15 mouse cellular contexts compared by ENCODE assay signal in genomic region chr10:86124115-86124514, GRCm38 (mm10).
DNase-seq lines count a peak whose midpoint lies in the region; ATAC-seq and TF ChIP-seq lines count a peak whose summit lies in the region.
"Had no signal": no experiment of that assay in that cellular context is flagged by ENCODE, and none has a peak within 500 bp of the region (broad histone marks: within the 10 kb centered on the region; RNA-seq: fewer than 3 reads in every experiment).

No protein-coding gene starts in this region.

- 69% methylated on average over 4 of the region's 4 CpGs for WGBS in liver, adult 2 months
- 45% methylated on average over 4 of the region's 4 CpGs for WGBS in liver, embryonic 12.5 days (ENCODE audit: insufficient replicate concordance)

- TF ChIP-seq CTCF in liver, adult 2 months (IDR thresholded peaks at IDR 0.05; ENCODE audit: low read depth, low read length), result no peak

- H3K36me3 ChIP-seq in liver, adult 2 months (ENCODE audit: control insufficient read depth, insufficient read depth, low read length), result no peaks in the 10 kb centered on the region
- no peaks in the 10 kb centered on the region for H3K36me3 ChIP-seq in liver, embryonic 12.5 days
- H3K36me3 ChIP-seq: hindbrain, embryonic 12.5 days; limb, embryonic 13.5 days had no signal

- no peak for ATAC-seq in liver, embryonic 12.5 days
- ATAC-seq: forebrain, embryonic 14.5 days; midbrain, embryonic 16.5 days had no signal

- H3K4me2 ChIP-seq in liver, embryonic 12.5 days, result no peak overlapping the region
- H3K4me2 ChIP-seq: hindbrain, embryonic 12.5 days; limb, embryonic 13.5 days had no signal

- TF ChIP-seq POLR2A in liver, adult 2 months (IDR thresholded peaks at IDR 0.05; ENCODE audit: extremely low read depth, insufficient read depth, low read length), result no peak

- H3K27me3 ChIP-seq in liver, adult 2 months (ENCODE audit: control insufficient read depth, insufficient read depth, low read length), result no peaks in the 10 kb centered on the region
- no peaks in the 10 kb centered on the region for H3K27me3 ChIP-seq in liver, embryonic 12.5 days (replicated peaks)
- H3K27me3 ChIP-seq: hindbrain, embryonic 12.5 days; limb, embryonic 13.5 days had no signal

- H3K4me3 ChIP-seq in liver, adult 2 months (ENCODE audit: insufficient read depth, low read depth, low read length), result no peak overlapping the region
- no peak overlapping the region for H3K4me3 ChIP-seq in liver, embryonic 12.5 days
- H3K4me3 ChIP-seq: erythroblast, embryonic 14.5 days; hindbrain, embryonic 12.5 days; left cerebral cortex, adult 2 months; limb, embryonic 13.5 days had no signal

- peak overlapping the region; percentile 51 for H3K27ac ChIP-seq in liver, adult 2 months (replicated peaks; ENCODE audit: insufficient read depth, low read depth, low read length)
- no peak overlapping the region for H3K27ac ChIP-seq in liver, embryonic 12.5 days
- H3K27ac ChIP-seq: hindbrain, embryonic 12.5 days; left cerebral cortex, adult 2 months; limb, embryonic 13.5 days had no signal

- no peaks in the 10 kb centered on the region for H3K9me3 ChIP-seq in liver, embryonic 12.5 days (replicated peaks)
- H3K9me3 ChIP-seq: hindbrain, embryonic 12.5 days; limb, embryonic 13.5 days had no signal

- peaks cover 3% of the 10 kb centered on the region; the same call in 1 of the 2 replicates for H3K4me1 ChIP-seq in liver, adult 2 months (ENCODE audit: control insufficient read depth, insufficient read depth, low read length)
- no peaks in the 10 kb centered on the region for H3K4me1 ChIP-seq in liver, embryonic 12.5 days
- H3K4me1 ChIP-seq: hindbrain, embryonic 12.5 days; limb, embryonic 13.5 days had no signal

- H3K9ac ChIP-seq in liver, adult 2 months (ENCODE audit: low read depth, low read length), result no peak overlapping the region
- H3K9ac ChIP-seq in liver, embryonic 12.5 days, result no peak overlapping the region
- H3K9ac ChIP-seq: hindbrain, embryonic 12.5 days; limb, embryonic 13.5 days had no signal

- H3K79me2 ChIP-seq in liver, adult 2 months (ENCODE audit: control insufficient read depth, insufficient read depth, low read length), result no peaks in the 10 kb centered on the region

- peak; percentile 18 for DNase-seq in liver, adult 2 months (ENCODE audit: extremely low read depth, low read depth, low spot score)
- peak; percentile 12 for DNase-seq in adipocyte (ENCODE audit: low spot score)
- DNase-seq in kidney, adult 9 months, result peak; percentile 60
- peak; percentile 63 for DNase-seq in lung, postnatal 25 days (ENCODE audit: low spot score)
- DNase-seq in ovary, postnatal 36 days (ENCODE audit: low spot score), result no peak
- no peak for DNase-seq in ovary, postnatal 10 days (ENCODE audit: low spot score)
- DNase-seq: cerebellum, adult 18-20 months; cerebellum, postnatal 36 days had no signal

Comparison
In these comparisons a context has a peak if more than half of its experiments do, and no peak if none do; other contexts are left out.
1. DNase-seq: peak in liver, adult 2 months (single experiment), adipocyte (single experiment), kidney, adult 9 months (single experiment) and lung, postnatal 25 days (single experiment); none in ovary, postnatal 36 days (single experiment) and ovary, postnatal 10 days (single experiment).